Mouse (Mus musculus): ENCODE data around the gene Med25. TPM values are rescaled to one million over a fixed set of nuclear protein-coding genes. Genes with fewer than 3 reads are reported as not detected.
A peak's percentile ranks its signal among the peaks of the same experiment; 100 is the strongest.

Gene Med25
- 60.0 and 62.9 TPM in 2 replicates for polyA plus RNA-seq (2015; fragmentation: Nextera tagmentation; extraction: Ambion mirVana)

DNA sequence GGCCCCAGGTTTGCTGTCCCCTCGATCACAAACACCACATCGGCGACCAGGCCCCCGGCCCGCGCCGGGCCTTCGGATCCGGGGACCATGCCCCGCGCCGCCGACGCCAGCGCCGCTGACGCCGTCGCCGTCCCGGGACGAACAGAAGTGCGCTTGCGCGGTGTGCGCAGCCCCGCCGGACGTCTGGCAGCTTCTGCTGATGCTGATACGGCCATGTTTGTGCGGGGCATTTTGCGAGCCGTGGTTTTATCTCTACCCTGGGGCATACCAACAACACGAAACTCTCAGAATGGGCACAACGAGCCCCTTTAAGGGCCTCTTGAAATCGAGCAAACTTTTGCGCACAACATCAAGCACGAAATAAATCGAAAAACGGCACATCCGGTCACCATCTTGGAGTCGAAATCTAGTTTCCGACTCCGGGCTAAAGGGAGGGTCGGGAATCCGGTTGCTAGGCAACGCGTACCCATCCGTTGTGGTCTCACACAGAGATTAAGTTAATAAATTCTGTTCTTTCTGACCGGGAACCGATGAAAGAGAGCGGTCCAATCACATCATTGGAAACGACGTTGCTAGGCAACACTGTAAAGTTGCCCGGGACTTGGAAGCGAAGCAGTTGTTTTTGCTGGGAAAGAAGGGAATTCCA is at the start of gene Med25:
TSS of gene Med25 (minus strand) at position 437 of the 646 bp plus-strand sequence.
- H3K4me3 ChIP-seq (ENCODE audit: low read depth, low read length): peak within 1 kb of the TSS; percentile 86
- peak within 1 kb of the TSS; percentile 91 for H3K27ac ChIP-seq (ENCODE audit: low read depth, low read length)
- peak within 1 kb of the TSS; percentile 86 for H3K4me2 ChIP-seq (replicated peaks; ENCODE audit: low read depth)
- H3K4me1 ChIP-seq (replicated peaks; ENCODE audit: control insufficient read depth, insufficient read depth, low read length): peaks cover 6% of the 10 kb centered on the region; the same call in 1 of the 2 replicates
- peaks cover 3% of the 10 kb centered on the region; the same call in 1 of the 2 replicates for H3K36me3 ChIP-seq (ENCODE audit: control insufficient read depth, insufficient read depth)
- no peaks in the 10 kb centered on the region for H3K9me3 ChIP-seq (ENCODE audit: control insufficient read depth)
- ATAC-seq: peak; percentile 55
- H3K9ac ChIP-seq (ENCODE audit: low read depth, low read length): peak within 1 kb of the TSS; percentile 85
- TF ChIP-seq CTCF (IDR thresholded peaks at IDR 0.05; ENCODE audit: low read depth): no peak
- under 1% methylated on average over 54 of the region's 56 CpGs for WGBS
- H3K27me3 ChIP-seq (replicated peaks; ENCODE audit: control insufficient read depth, insufficient read depth, low read length): no peaks in the 10 kb centered on the region

DNA sequence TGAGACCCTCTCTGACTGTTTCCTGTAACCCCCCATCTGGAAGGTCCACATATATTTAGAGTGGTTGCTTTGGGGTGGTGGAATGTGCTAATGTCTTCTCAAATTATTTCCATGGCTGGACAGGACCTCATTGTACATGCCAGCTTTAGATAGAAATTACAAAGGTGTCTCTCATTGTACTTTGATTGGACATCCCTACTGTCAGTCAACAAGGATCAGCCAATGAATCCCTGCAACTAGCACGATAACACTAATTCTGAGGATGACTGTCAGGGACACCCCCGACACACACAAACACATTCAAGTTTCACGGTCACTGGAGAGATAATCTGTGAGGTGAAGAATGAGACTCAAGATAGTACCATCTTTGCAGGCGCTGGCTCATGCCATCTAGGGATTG is 46.2 kb upstream of the Med25 start:
- H3K4me2 ChIP-seq (replicated peaks; ENCODE audit: low read depth): no peak overlapping the region
- no peak overlapping the region for H3K9ac ChIP-seq (ENCODE audit: low read depth, low read length)
- no peak for ATAC-seq
- no peaks in the 10 kb centered on the region; the same call in 1 of the 2 replicates for H3K27me3 ChIP-seq (replicated peaks; ENCODE audit: control insufficient read depth, insufficient read depth, low read length)
- peaks cover 5% of the 10 kb centered on the region; the same call in 1 of the 2 replicates for H3K9me3 ChIP-seq (ENCODE audit: control insufficient read depth)
- no peaks in the 10 kb centered on the region for H3K4me1 ChIP-seq (replicated peaks; ENCODE audit: control insufficient read depth, insufficient read depth, low read length)
- no peak for TF ChIP-seq CTCF (IDR thresholded peaks at IDR 0.05; ENCODE audit: low read depth)
- no peaks in the 10 kb centered on the region for H3K36me3 ChIP-seq (ENCODE audit: control insufficient read depth, insufficient read depth)
- no peak overlapping the region for H3K4me3 ChIP-seq (ENCODE audit: low read depth, low read length)
- WGBS: 89% methylated on average over 4 of the region's 4 CpGs
- H3K27ac ChIP-seq (ENCODE audit: low read depth, low read length): no peak overlapping the region

DNA sequence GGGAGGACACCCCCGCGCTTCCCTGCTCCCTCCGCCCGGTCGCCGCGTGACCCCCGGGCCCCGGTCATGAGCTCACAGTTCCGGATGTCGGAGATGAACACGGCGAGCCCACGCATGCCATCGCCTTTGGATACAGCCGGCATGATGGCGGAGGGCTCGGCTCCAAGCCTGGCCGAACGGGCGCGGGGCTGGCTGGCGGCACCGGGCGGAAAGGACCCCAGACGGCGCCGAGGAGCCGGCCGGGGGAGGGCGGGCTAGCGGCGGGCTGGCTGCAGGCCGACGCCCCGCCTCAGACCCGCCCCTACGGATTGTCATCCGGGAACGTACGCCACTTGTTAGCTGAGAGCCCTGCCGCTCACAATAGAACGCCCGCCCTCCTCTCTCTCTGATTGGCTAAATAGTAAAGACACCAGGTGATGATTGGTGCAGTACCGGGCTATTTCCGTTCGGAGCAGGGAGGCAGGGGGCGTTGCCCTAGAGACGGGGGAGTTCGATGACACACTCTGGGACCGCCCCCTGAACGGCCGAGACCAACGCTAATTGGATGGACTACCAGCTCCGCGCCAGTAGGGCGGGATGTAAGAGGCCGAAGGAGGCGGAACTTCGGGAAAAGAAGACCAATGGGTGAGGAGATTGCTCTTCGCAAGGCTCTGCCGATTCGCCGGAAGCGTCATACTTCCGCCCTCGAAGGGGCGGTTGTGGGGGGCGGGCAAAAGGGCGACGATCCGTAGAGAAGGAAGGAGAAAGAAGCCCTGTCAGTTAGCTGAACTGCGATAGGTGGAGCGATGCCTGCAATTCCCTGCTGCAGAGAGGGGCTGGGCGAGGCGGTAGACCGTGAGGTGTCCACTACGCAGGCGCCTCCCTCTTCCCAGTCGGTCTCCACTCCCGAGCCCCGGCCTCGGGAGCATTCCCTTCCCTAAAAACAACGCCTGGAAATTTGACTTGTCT is 37.0 kb upstream of the Med25 start, which contains the start of gene Ap2a1:
TSS of gene Ap2a1 (minus strand) at position 293 of the 948 bp plus-strand sequence.
- peak; percentile 99 for ATAC-seq
- Histone ChIP-seq H3K4me2 (replicated peaks; ENCODE audit: low read depth) (peak within 1 kb of the TSS; percentile 73), H3K4me3 (ENCODE audit: low read depth, low read length) (peak within 1 kb of the TSS; percentile 99), H3K9ac (ENCODE audit: low read depth, low read length) (peak within 1 kb of the TSS; percentile 88), H3K36me3 (ENCODE audit: control insufficient read depth, insufficient read depth) (peaks cover 11% of the 10 kb centered on the region; the same call in 1 of the 2 replicates), H3K27ac (ENCODE audit: low read depth, low read length) (peak within 1 kb of the TSS; percentile 89), H3K4me1 (replicated peaks; ENCODE audit: control insufficient read depth, insufficient read depth, low read length) (peaks cover 10% of the 10 kb centered on the region; the same call in 1 of the 2 replicates), H3K27me3 (replicated peaks; ENCODE audit: control insufficient read depth, insufficient read depth, low read length) (no peaks in the 10 kb centered on the region), H3K9me3 (ENCODE audit: control insufficient read depth) (no peaks in the 10 kb centered on the region)
- WGBS: under 1% methylated on average over 84 of the region's 84 CpGs
- TF ChIP-seq CTCF (IDR thresholded peaks at IDR 0.05; ENCODE audit: low read depth): peak; percentile 33

DNA sequence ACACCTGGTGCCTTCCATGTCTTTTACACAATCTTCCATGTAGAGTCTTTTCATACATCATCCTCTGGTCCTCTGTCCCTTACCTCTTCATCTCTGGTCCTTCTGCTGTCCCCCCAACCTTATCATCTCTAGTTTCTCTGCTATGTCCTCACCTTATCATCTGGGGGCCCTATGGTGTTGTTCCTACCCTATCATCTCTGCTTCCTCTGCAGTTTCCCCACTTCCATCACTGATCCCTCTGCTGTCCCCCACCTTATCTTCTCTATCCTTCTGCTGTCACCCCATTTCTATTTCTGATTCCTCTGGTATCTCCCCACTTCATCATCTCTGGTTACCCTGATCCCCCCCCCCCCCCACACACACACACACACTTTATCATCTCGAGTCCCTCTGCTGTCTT is 36.1 kb upstream of the Med25 start:
- WGBS: 0% methylated on average over 1 of the region's 1 CpGs

GRCm38 (mm10) chr7:44925468-44925867 is 33.0 kb upstream of the Med25 start:
- Histone ChIP-seq H3K9me3 (ENCODE audit: control insufficient read depth) (no peaks in the 10 kb centered on the region), H3K27me3 (replicated peaks; ENCODE audit: control insufficient read depth, insufficient read depth, low read length) (no peaks in the 10 kb centered on the region), H3K9ac (ENCODE audit: low read depth, low read length) (no peak overlapping the region), H3K4me1 (replicated peaks; ENCODE audit: control insufficient read depth, insufficient read depth, low read length) (peaks cover 9% of the 10 kb centered on the region; the same call in 1 of the 2 replicates), H3K27ac (ENCODE audit: low read depth, low read length) (no peak overlapping the region), H3K4me2 (replicated peaks; ENCODE audit: low read depth) (no peak overlapping the region), H3K36me3 (ENCODE audit: control insufficient read depth, insufficient read depth) (peaks cover 37% of the 10 kb centered on the region), H3K4me3 (ENCODE audit: low read depth, low read length) (no peak overlapping the region)
- ATAC-seq: no peak
- 81% methylated on average over 3 of the region's 3 CpGs for WGBS
- peak; percentile 73 for TF ChIP-seq CTCF (IDR thresholded peaks at IDR 0.05; ENCODE audit: low read depth)

More for the DNA sequence above, 36.1 kb upstream of the Med25 start:
- TF ChIP-seq CTCF (IDR thresholded peaks at IDR 0.05; ENCODE audit: low read depth): no peak
- Histone ChIP-seq H3K36me3 (ENCODE audit: control insufficient read depth, insufficient read depth) (peaks cover 18% of the 10 kb centered on the region), H3K9ac (ENCODE audit: low read depth, low read length) (peak overlapping the region; percentile 88), H3K4me2 (replicated peaks; ENCODE audit: low read depth) (peak overlapping the region; percentile 71), H3K27me3 (replicated peaks; ENCODE audit: control insufficient read depth, insufficient read depth, low read length) (no peaks in the 10 kb centered on the region), H3K4me1 (replicated peaks; ENCODE audit: control insufficient read depth, insufficient read depth, low read length) (peaks cover 10% of the 10 kb centered on the region; the same call in 1 of the 2 replicates), H3K9me3 (ENCODE audit: control insufficient read depth) (no peaks in the 10 kb centered on the region), H3K27ac (ENCODE audit: low read depth, low read length) (no peak overlapping the region), H3K4me3 (ENCODE audit: low read depth, low read length) (peak overlapping the region; percentile 99)
- no peak for ATAC-seq

- Histone ChIP-seq H3K9ac (ENCODE audit: low read depth, low read length) (no peak overlapping the region), H3K9me3 (ENCODE audit: control insufficient read depth) (no peaks in the 10 kb centered on the region), H3K4me1 (replicated peaks; ENCODE audit: control insufficient read depth, insufficient read depth, low read length) (no peaks in the 10 kb centered on the region), H3K36me3 (ENCODE audit: control insufficient read depth, insufficient read depth) (peaks cover 44% of the 10 kb centered on the region), H3K4me2 (replicated peaks; ENCODE audit: low read depth) (no peak overlapping the region), H3K27me3 (replicated peaks; ENCODE audit: control insufficient read depth, insufficient read depth, low read length) (no peaks in the 10 kb centered on the region), H3K4me3 (ENCODE audit: low read depth, low read length) (no peak overlapping the region), H3K27ac (ENCODE audit: low read depth, low read length) (no peak overlapping the region; the same call in 1 of the 2 replicates)
- no peak for TF ChIP-seq CTCF (IDR thresholded peaks at IDR 0.05; ENCODE audit: low read depth)
- ATAC-seq: no peak
These were observed 30.0 kb upstream of the Med25 start for GRCm38 (mm10) chr7:44922530-44922929.
